Mouse (Mus musculus): ENCODE measurements around the gene Slc7a11. TPM values are rescaled to one million over a fixed set of nuclear protein-coding genes. Genes with fewer than 3 reads are reported as not detected.

The Slc7a11 gene
- polyA plus RNA-seq (2017; shearing (Covaris generic)): 0.14 TPM

DNA sequence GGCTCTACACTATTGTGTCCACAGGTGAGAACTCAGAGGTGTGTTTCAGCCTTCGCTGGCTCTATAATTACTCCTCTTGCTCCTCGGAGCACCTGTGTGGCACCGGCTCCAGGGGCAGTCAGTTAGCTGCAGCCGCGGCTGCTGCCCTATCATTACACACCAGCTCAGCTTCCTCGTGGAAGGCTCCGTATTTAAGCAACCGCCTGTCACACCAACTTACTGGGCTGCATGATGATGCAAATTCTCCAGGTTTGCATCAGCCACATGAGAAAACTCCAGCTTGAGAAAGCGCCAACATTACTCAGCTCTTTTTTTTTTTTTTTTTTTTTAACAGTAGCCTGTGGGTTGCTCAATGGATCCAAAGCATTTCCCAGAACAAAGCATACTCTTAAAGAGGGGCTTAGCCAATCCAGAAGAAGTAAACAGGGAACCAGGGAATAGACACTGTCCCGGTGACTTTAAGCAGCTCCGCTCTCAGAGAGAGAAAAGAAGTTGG, at the start of gene Slc7a11:
Gene Slc7a11, minus strand, starts transcription at position 194 of the 496 bp plus-strand sequence.

Measured in CD4-positive, CD25-positive, alpha-beta regulatory T cell (primary cell).